Mouse (Mus musculus) brain, embryonic 14.5 days (tissue): Measurements from ENCODE around the gene Vrk1.

Experiments
- CTCF ChIP-seq: fragments of 200-500 bp; IDR thresholded peaks from 2 replicates; pipeline ENCODE4 v1.5.1; 2012; ENCODE audit warnings: inconsistent platforms, mild to moderate bottlenecking, moderate library complexity, borderline replicate concordance; ENCODE audit not compliant: insufficient read depth, insufficient read length; ENCODE audit errors: extremely low read depth
- POLR2A ChIP-seq: fragments of 200-500 bp; IDR thresholded peaks from 2 replicates; pipeline ENCODE4 v1.6.1; 2012; ENCODE audit warnings: mild to moderate bottlenecking, inconsistent platforms, borderline replicate concordance; ENCODE audit not compliant: poor library complexity, insufficient read depth, insufficient read length, severe bottlenecking; ENCODE audit errors: extremely low read depth

GRCm38 (mm10) chr12:106006218-106006617, 3.8 kb upstream of the Vrk1 start:
- TF ChIP-seq CTCF (no peak), POLR2A (no peak)
